Mouse (Mus musculus) embryonic facial prominence, embryonic 13.5 days (tissue): ENCODE data around the gene Fnbp1l. TPM values are rescaled to one million over a fixed set of nuclear protein-coding genes. Genes with fewer than 3 reads are reported as not detected.

ENCODE experiments used
- ATAC-seq: fragments of 200-750 bp; cut with Nextera tagmentation; 2 replicates; pipeline ENCODE4 v1.8.0; 2017; ENCODE audit warnings: low read depth; ENCODE audit not compliant: insufficient number of reproducible peaks, insufficient read depth, low FRiP score, low TSS enrichment
- H3K27ac ChIP-seq: fragments of 300-500 bp; sonication (generic); 2 replicates; pipeline ENCODE4 v1.5.1; 2015; ENCODE audit warnings: moderate library complexity, mild to moderate bottlenecking, inconsistent platforms
- H3K27me3 ChIP-seq: fragments of 300-500 bp; sonication (generic); 2 replicates; pipeline ENCODE4 v1.6.1; 2015; ENCODE audit warnings: mild to moderate bottlenecking, inconsistent platforms
- H3K36me3 ChIP-seq: fragments of 300-500 bp; sonication (generic); 2 replicates; pipeline ENCODE4 v1.6.1; 2015; ENCODE audit warnings: mild to moderate bottlenecking, inconsistent platforms
- H3K4me1 ChIP-seq: fragments of 300-500 bp; sonication (generic); 2 replicates; pipeline ENCODE4 v1.6.1; 2015; ENCODE audit warnings: inconsistent platforms
- H3K4me2 ChIP-seq: fragments of 300-500 bp; sonication (generic); 2 replicates; pipeline ENCODE4 v1.6.1; 2015; ENCODE audit warnings: moderate library complexity, mild to moderate bottlenecking, inconsistent platforms
- H3K4me3 ChIP-seq: fragments of 300-500 bp; sonication (generic); 2 replicates; pipeline ENCODE4 v1.5.1; 2015; ENCODE audit warnings: mild to moderate bottlenecking, inconsistent platforms
- H3K9ac ChIP-seq: fragments of 300-500 bp; sonication (generic); 2 replicates; pipeline ENCODE4 v1.6.1; 2015; ENCODE audit warnings: mild to moderate bottlenecking, inconsistent platforms
- H3K9me3 ChIP-seq: fragments of 300-500 bp; sonication (generic); 2 replicates; pipeline ENCODE4 v1.6.1; 2016; ENCODE audit warnings: inconsistent platforms
- WGBS: fragments of 180-500 bp; shearing (Covaris S2); methylation state at CpG from one replicate; pipeline ENCODE4 v1.1.7; 2015; ENCODE audit warnings: mixed read lengths; 5-methylcytosine and 5-hydroxymethylcytosine counted together
- polyA plus RNA-seq: library from polyadenylated mRNA; unstranded; fragments of >200 nt; fragmentation: Nextera tagmentation; extraction: Ambion mirVana; gene quantifications from 2 replicates; pipeline ENCODE4 v1.2.1, GENCODE M21; 2015

Fnbp1l gene
- 62.3 and 77.4 TPM in 2 replicates for polyA plus RNA-seq

- Histone ChIP-seq H3K4me1 (peaks cover 24% of the 10 kb centered on the region), H3K9ac (peak within 1 kb of the TSS; percentile 99), H3K4me2 (peak within 1 kb of the TSS; percentile 87), H3K27ac (peak within 1 kb of the TSS; percentile 98), H3K9me3 (no peaks in the 10 kb centered on the region), H3K36me3 (no peaks in the 10 kb centered on the region), H3K27me3 (no peaks in the 10 kb centered on the region), H3K4me3 (peak within 1 kb of the TSS; percentile 94)
- ATAC-seq, result peak; percentile 74
- under 1% methylated on average over 76 of the region's 118 CpGs for WGBS
Observed at GRCm38 (mm10) chr3:122618991-122619930, at the start of gene Fnbp1l. Gene Fnbp1l, minus strand, starts transcription at chr3:122619715.

GRCm38 (mm10) chr3:122660795-122661194 lies 41.3 kb upstream of the Fnbp1l start:
- Histone ChIP-seq H3K4me3 (no peak overlapping the region), H3K36me3 (no peaks in the 10 kb centered on the region), H3K4me2 (no peak overlapping the region), H3K27me3 (no peaks in the 10 kb centered on the region), H3K4me1 (peaks cover 15% of the 10 kb centered on the region), H3K27ac (no peak overlapping the region), H3K9ac (no peak overlapping the region), H3K9me3 (no peaks in the 10 kb centered on the region)
- WGBS, result 82% methylated on average over 2 of the region's 2 CpGs
- ATAC-seq, result no peak

GRCm38 (mm10) chr3:122659261-122659917 lies 39.9 kb upstream of the Fnbp1l start:
- peaks cover 15% of the 10 kb centered on the region for H3K4me1 ChIP-seq
- no peaks in the 10 kb centered on the region for H3K9me3 ChIP-seq
- no peak for ATAC-seq
- H3K4me3 ChIP-seq, result no peak overlapping the region
- H3K4me2 ChIP-seq, result no peak overlapping the region
- H3K27ac ChIP-seq, result no peak overlapping the region
- H3K27me3 ChIP-seq, result no peaks in the 10 kb centered on the region
- no peaks in the 10 kb centered on the region for H3K36me3 ChIP-seq
- H3K9ac ChIP-seq, result no peak overlapping the region
- WGBS, result 84% methylated on average over 5 of the region's 5 CpGs

- Histone ChIP-seq H3K4me3 (no peak overlapping the region), H3K9me3 (no peaks in the 10 kb centered on the region), H3K4me1 (peaks cover 6% of the 10 kb centered on the region), H3K27ac (peak overlapping the region; percentile 55; the same call in 1 of the 2 replicates), H3K36me3 (no peaks in the 10 kb centered on the region), H3K9ac (0 out of 2 replicates have a peak overlapping the region, but pooled peaks have one; percentile 37), H3K4me2 (peak overlapping the region; percentile 37), H3K27me3 (no peaks in the 10 kb centered on the region)
- ATAC-seq, result no peak
- 42% methylated on average over 13 of the region's 13 CpGs for WGBS
Observed at GRCm38 (mm10) chr3:122647195-122647837, 27.8 kb upstream of the Fnbp1l start.

- H3K36me3 ChIP-seq, result no peaks in the 10 kb centered on the region
- no peak overlapping the region for H3K9ac ChIP-seq
- H3K9me3 ChIP-seq, result no peaks in the 10 kb centered on the region
- H3K27ac ChIP-seq, result no peak overlapping the region
- ATAC-seq, result no peak
- H3K4me1 ChIP-seq, result peaks cover 5% of the 10 kb centered on the region
- no peak overlapping the region for H3K4me3 ChIP-seq
- peaks cover 2% of the 10 kb centered on the region; the same call in 1 of the 2 replicates for H3K27me3 ChIP-seq
- no peak overlapping the region for H3K4me2 ChIP-seq
Observed at GRCm38 (mm10) chr3:122640286-122640685, 20.8 kb upstream of the Fnbp1l start.

- ATAC-seq, result no peak
- no peak overlapping the region for H3K9ac ChIP-seq
Observed at GRCm38 (mm10) chr3:122639197-122639475, 19.6 kb upstream of the Fnbp1l start.

GRCm38 (mm10) chr3:122638329-122639196 lies 19.0 kb upstream of the Fnbp1l start:
- Histone ChIP-seq H3K4me1 (peaks cover 11% of the 10 kb centered on the region), H3K27ac (no peak overlapping the region), H3K4me2 (peak overlapping the region; percentile 45), H3K27me3 (peaks cover 4% of the 10 kb centered on the region; the same call in 1 of the 2 replicates), H3K9me3 (no peaks in the 10 kb centered on the region), H3K36me3 (no peaks in the 10 kb centered on the region), H3K9ac (no peak overlapping the region), H3K4me3 (no peak overlapping the region)
- WGBS, result 34% methylated on average over 14 of the region's 14 CpGs
- 0 out of 2 replicates have a peak, but pooled peaks have one; percentile 49 for ATAC-seq

More at GRCm38 (mm10) chr3:122639197-122639475, 19.6 kb upstream of the Fnbp1l start:
- WGBS, result 84% methylated on average over 2 of the region's 2 CpGs
- no peak overlapping the region for H3K4me3 ChIP-seq
- H3K36me3 ChIP-seq, result no peaks in the 10 kb centered on the region
- peaks cover 11% of the 10 kb centered on the region for H3K4me1 ChIP-seq
- H3K27ac ChIP-seq, result no peak overlapping the region
- H3K9me3 ChIP-seq, result no peaks in the 10 kb centered on the region
- H3K27me3 ChIP-seq, result peaks cover 4% of the 10 kb centered on the region; the same call in 1 of the 2 replicates
- no peak overlapping the region for H3K4me2 ChIP-seq

- H3K36me3 ChIP-seq, result no peaks in the 10 kb centered on the region
- no peak overlapping the region for H3K27ac ChIP-seq
- no peak overlapping the region for H3K4me2 ChIP-seq
- WGBS, result 83% methylated on average over 1 of the region's 1 CpGs
- no peak for ATAC-seq
- H3K4me1 ChIP-seq, result peaks cover 11% of the 10 kb centered on the region
- H3K9ac ChIP-seq, result no peak overlapping the region
- H3K27me3 ChIP-seq, result peaks cover 4% of the 10 kb centered on the region; the same call in 1 of the 2 replicates
- H3K4me3 ChIP-seq, result no peak overlapping the region
- H3K9me3 ChIP-seq, result no peaks in the 10 kb centered on the region
Observed at GRCm38 (mm10) chr3:122637280-122637679, 17.8 kb upstream of the Fnbp1l start.

- Histone ChIP-seq H3K9ac (no peak overlapping the region), H3K4me1 (peaks cover 11% of the 10 kb centered on the region), H3K9me3 (no peaks in the 10 kb centered on the region), H3K4me3 (no peak overlapping the region), H3K36me3 (no peaks in the 10 kb centered on the region), H3K4me2 (no peak overlapping the region), H3K27ac (no peak overlapping the region), H3K27me3 (peaks cover 4% of the 10 kb centered on the region; the same call in 1 of the 2 replicates)
- no peak; the same call in 1 of the 2 replicates for ATAC-seq
- WGBS, result 17% methylated on average over 12 of the region's 12 CpGs
Observed at GRCm38 (mm10) chr3:122635246-122635645, 15.7 kb upstream of the Fnbp1l start.

- no peak for ATAC-seq
- no peaks in the 10 kb centered on the region for H3K9me3 ChIP-seq
- 7% methylated on average over 13 of the region's 13 CpGs for WGBS
Observed at GRCm38 (mm10) chr3:122629580-122629979, 10.1 kb upstream of the Fnbp1l start.

More at GRCm38 (mm10) chr3:122629580-122629979, 10.1 kb upstream of the Fnbp1l start:
- H3K27me3 ChIP-seq, result no peaks in the 10 kb centered on the region
- H3K4me2 ChIP-seq, result peak overlapping the region; percentile 44
- peaks cover 6% of the 10 kb centered on the region; the same call in 1 of the 2 replicates for H3K4me1 ChIP-seq
- peak overlapping the region; percentile 19; the same call in 1 of the 2 replicates for H3K4me3 ChIP-seq
- H3K9ac ChIP-seq, result no peak overlapping the region
- no peaks in the 10 kb centered on the region for H3K36me3 ChIP-seq
- no peak overlapping the region for H3K27ac ChIP-seq
